Mouse (Mus musculus) natural killer cell, adult 2 months (primary cell): ENCODE measurements around the gene Mgat5.

Experiments used
- DNase-seq, 2 experiments: peaks; one replicate each; pipeline ENCODE4 v3.0.0; 2022; ENCODE audit warnings: low spot score in 2 of 2

Mgat5 gene

GRCm38 (mm10) chr1:127337740-127338139 is 132.9 kb downstream of the Mgat5 start:
- DNase-seq, result no peak

- no peak for DNase-seq
Observed at GRCm38 (mm10) chr1:127338833-127339487, 134.1 kb downstream of the Mgat5 start.

GRCm38 (mm10) chr1:127340296-127340695 is 135.5 kb downstream of the Mgat5 start:
- DNase-seq, result no peak

GRCm38 (mm10) chr1:127344913-127345312 is 140.1 kb downstream of the Mgat5 start:
- DNase-seq, result peak; percentile 36 to 64

- no peak for DNase-seq
Observed at GRCm38 (mm10) chr1:127346596-127347139, 141.9 kb downstream of the Mgat5 start.

- no peak for DNase-seq
Observed at GRCm38 (mm10) chr1:127347878-127348620, 143.2 kb downstream of the Mgat5 start.

- peak in 1 of 2 experiments; percentile 9 for DNase-seq
Observed at GRCm38 (mm10) chr1:127348642-127349341, 144.0 kb downstream of the Mgat5 start.

GRCm38 (mm10) chr1:127351380-127352057 is 146.7 kb downstream of the Mgat5 start:
- DNase-seq, result no peak

- DNase-seq, result no peak
Observed at GRCm38 (mm10) chr1:127352131-127352793, 147.4 kb downstream of the Mgat5 start.

- DNase-seq, result no peak
Observed at GRCm38 (mm10) chr1:127353408-127353807, 148.6 kb downstream of the Mgat5 start.

- DNase-seq, result no peak
Observed at GRCm38 (mm10) chr1:127354152-127354551, 149.3 kb downstream of the Mgat5 start.

GRCm38 (mm10) chr1:127355034-127355433 is 150.2 kb downstream of the Mgat5 start:
- no peak for DNase-seq

GRCm38 (mm10) chr1:127363638-127364037 is 158.8 kb downstream of the Mgat5 start:
- no peak for DNase-seq

GRCm38 (mm10) chr1:127365706-127366105 is 160.9 kb downstream of the Mgat5 start:
- no peak for DNase-seq

- DNase-seq, result no peak
Observed at GRCm38 (mm10) chr1:127366111-127366510, 161.3 kb downstream of the Mgat5 start.

GRCm38 (mm10) chr1:127368513-127368912 is 163.7 kb downstream of the Mgat5 start:
- no peak for DNase-seq

GRCm38 (mm10) chr1:127369538-127369937 is 164.7 kb downstream of the Mgat5 start:
- no peak for DNase-seq

- DNase-seq, result no peak
Observed at GRCm38 (mm10) chr1:127372096-127372495, 167.3 kb downstream of the Mgat5 start.

- DNase-seq, result no peak
Observed at GRCm38 (mm10) chr1:127373559-127373958, 168.7 kb downstream of the Mgat5 start.

- no peak for DNase-seq
Observed at GRCm38 (mm10) chr1:127374157-127374556, 169.3 kb downstream of the Mgat5 start.

- no peak for DNase-seq
Observed at GRCm38 (mm10) chr1:127380140-127380539, 175.3 kb downstream of the Mgat5 start.
